Mouse (Mus musculus): ENCODE measurements around the gene Grasp.

DNA sequence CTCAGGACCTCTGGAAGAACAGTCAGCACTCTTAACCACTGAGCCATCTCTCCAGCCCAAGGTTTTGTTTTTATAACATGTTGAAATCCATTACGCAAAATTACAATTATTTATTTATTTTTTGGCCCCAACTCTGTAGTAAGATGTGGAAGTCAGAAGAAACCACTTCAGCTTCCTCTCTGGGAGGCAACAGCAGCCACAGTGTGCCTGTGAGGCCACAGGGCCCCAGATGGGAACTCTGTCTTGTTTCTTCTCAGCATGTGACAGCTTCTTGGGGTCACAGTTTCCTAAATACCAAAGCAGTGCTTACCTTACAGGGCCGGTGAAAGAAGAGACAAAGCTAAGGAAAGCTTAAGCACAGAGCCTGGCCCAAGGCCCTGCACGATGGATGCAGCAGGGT, 20.0 kb downstream of the Grasp start:
- TF ChIP-seq CTCF (IDR thresholded peaks at IDR 0.05; ENCODE audit: low read depth) (no peak), EP300 (IDR thresholded peaks at IDR 0.05; ENCODE audit: low read depth) (no peak)

Measured in liver, postnatal 0 days (tissue).